Mouse (Mus musculus) hindbrain, postnatal 0 days (tissue): ENCODE measurements at regions not wholly inside any gene's neighbourhood (a gene's known extent, or its start where the extent isn't known, plus 50 kb on each side); places are given as distances from the start of the nearest gene placed in this dataset.

ENCODE experiments used
- ATAC-seq: fragments of 200-750 bp; cut with Nextera tagmentation; 2 replicates; pipeline ENCODE4 v1.8.0; 2017; ENCODE audit warnings: mild to moderate bottlenecking, moderate TSS enrichment, moderate library complexity
- DNase-seq: peaks from one replicate; pipeline ENCODE4 v3.0.0-alpha.2; 2015; ENCODE audit warnings: low spot score
- H3K27ac ChIP-seq: fragments of 300-500 bp; sonication (generic); 2 replicates; pipeline ENCODE4 v1.5.1; 2014; ENCODE audit warnings: mild to moderate bottlenecking
- H3K27me3 ChIP-seq: fragments of 300-500 bp; sonication (generic); 2 replicates; pipeline ENCODE4 v1.6.1; 2014; ENCODE audit warnings: low read length, mixed read lengths; ENCODE audit not compliant: insufficient read depth
- H3K36me3 ChIP-seq: fragments of 300-500 bp; sonication (generic); 2 replicates; pipeline ENCODE4 v1.6.1; 2014; ENCODE audit warnings: low read length, mixed read lengths; ENCODE audit not compliant: insufficient read depth
- H3K4me1 ChIP-seq: fragments of 300-500 bp; sonication (generic); 2 replicates; pipeline ENCODE4 v1.6.1; 2014; ENCODE audit warnings: antibody characterized with exemption, low read length, mixed read lengths; ENCODE audit not compliant: insufficient read depth
- H3K4me2 ChIP-seq: fragments of 300-500 bp; sonication (generic); 2 replicates; pipeline ENCODE4 v1.6.1; 2014; ENCODE audit warnings: low read depth, mild to moderate bottlenecking, low read length, moderate library complexity, mixed read lengths
- H3K4me3 ChIP-seq: fragments of 300-500 bp; sonication (generic); 2 replicates; pipeline ENCODE4 v1.5.1; 2014; ENCODE audit warnings: low read length
- H3K9ac ChIP-seq: fragments of 300-500 bp; sonication (generic); replicated peaks from 2 replicates; pipeline ENCODE4 v1.6.1; 2014; ENCODE audit warnings: mild to moderate bottlenecking, low read length, moderate library complexity, mixed read lengths
- H3K9me3 ChIP-seq: fragments of 300-500 bp; sonication (generic); 2 replicates; pipeline ENCODE4 v1.6.1; 2016; ENCODE audit warnings: low read length, mixed read lengths
- CTCF ChIP-seq: IDR thresholded peaks from 2 replicates; pipeline ENCODE4 v1.5.1; 2016; ENCODE audit warnings: antibody characterized with exemption, control low read depth, low read depth
- WGBS: fragments of 180-500 bp; shearing (Covaris S2); extraction: QIAGEN DNeasy Blood & Tissue Kit; methylation state at CpG from one replicate; pipeline ENCODE4 v1.1.7; 2014; 5-methylcytosine and 5-hydroxymethylcytosine counted together

DNA sequence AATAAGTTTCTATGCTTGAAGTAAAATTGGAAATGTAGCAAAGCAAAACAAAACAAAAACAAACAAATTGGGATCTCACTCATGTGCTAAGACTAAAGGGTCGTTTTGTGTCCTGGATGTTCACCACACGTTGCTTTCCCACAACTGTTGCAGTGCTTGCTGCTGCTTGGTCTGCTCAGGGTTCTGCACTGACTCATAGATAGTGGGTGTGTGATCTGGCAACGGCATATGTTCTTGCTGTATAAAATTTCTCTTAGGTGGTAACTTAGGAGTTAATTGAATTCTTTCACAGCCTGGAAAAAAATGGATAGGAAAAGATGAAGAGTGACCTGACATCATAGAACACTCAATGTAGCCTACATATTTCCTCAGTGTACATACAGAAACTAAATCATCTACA is 505.9 kb upstream of the Zeb2 start:
- whole genome bisulfite sequencing = 72% methylated on average over 3 of the region's 3 CpGs
- Histone ChIP-seq H3K9me3 (no peaks in the 10 kb centered on the region), H3K36me3 (no peaks in the 10 kb centered on the region), H3K27ac (no peak overlapping the region), H3K4me3 (no peak overlapping the region), H3K4me1 (no peaks in the 10 kb centered on the region), H3K9ac (no peak overlapping the region), H3K27me3 (no peaks in the 10 kb centered on the region), H3K4me2 (no peak overlapping the region)
- no peak for TF ChIP-seq CTCF
- DNase-seq (no peak), ATAC-seq (no peak)

DNA sequence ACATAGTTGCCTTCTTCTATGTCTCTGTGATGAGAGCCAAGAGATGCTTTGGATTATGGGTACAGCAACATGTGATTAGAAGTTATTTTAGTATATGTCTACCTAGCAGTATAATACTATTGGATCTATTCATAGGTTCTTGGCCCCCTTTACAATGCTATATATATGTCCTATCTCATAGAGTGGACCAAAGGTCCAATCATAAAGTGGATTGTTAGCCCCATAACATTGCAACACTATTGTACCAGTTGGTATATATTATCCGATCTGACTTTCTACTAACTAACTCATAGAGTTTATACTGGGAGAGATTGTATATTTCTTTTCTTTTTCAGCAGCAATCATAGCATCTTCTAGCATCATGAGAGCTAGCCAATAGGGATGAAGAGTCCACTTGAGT is 491.7 kb upstream of the Zeb2 start:
- no peak overlapping the region for H3K27ac ChIP-seq
- no peak for ATAC-seq
- no peaks in the 10 kb centered on the region for H3K4me1 ChIP-seq
- no peak for TF ChIP-seq CTCF
- WGBS = 98% methylated on average over 1 of the region's 1 CpGs
- no peaks in the 10 kb centered on the region for H3K27me3 ChIP-seq
- H3K9me3 ChIP-seq = no peaks in the 10 kb centered on the region
- DNase-seq = no peak
- H3K36me3 ChIP-seq = no peaks in the 10 kb centered on the region
- H3K4me2 ChIP-seq = no peak overlapping the region
- no peak overlapping the region for H3K9ac ChIP-seq
- H3K4me3 ChIP-seq = no peak overlapping the region

DNA sequence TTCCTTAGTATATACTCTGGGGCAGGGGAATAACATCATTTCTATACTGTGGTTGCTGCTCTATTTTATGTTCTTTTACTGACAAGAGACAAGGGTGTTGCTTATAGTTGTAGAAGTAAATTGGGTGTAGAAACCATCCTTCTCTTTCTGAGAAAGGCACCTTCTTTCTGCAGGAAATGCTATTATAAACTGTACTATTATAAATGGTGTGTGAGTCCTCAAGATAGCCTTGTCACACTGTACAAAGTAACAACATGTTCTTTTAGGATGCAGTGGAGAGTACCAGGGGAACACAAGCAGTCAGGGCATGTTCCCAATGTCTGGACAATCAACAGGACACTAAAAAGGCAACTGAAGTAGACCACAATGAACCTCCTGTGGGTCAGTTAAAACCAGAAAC is 490.2 kb upstream of the Zeb2 start:
- DNase-seq = no peak

DNA sequence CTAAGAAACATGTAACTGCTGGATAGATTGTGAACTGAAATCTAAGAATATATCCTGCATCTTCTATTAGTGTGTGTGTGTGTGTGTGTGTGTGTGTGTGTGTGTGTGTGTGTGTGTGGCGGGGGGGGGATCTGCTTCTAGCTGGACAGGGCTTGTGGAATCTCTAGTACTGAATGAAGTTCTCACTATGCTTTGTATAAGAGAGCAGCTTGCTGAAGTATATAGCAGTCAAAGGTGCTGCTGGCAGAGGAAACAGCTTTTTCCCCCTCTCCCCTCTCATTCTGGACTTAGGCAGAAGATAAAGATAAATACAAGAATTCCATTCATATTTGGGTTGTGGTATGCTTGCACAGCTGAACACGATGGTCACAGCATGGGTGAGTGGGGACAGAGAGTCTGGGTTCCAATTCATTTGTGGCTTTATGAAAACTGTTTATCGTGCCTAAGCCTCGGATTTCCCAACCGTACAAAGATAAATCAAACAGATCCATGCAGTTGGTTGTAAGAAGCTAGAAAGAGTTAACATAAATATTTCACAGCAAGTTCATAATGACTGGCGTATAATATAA is 484.2 kb upstream of the Zeb2 start:
- no peaks in the 10 kb centered on the region for H3K9me3 ChIP-seq
- H3K4me3 ChIP-seq = no peak overlapping the region
- no peak overlapping the region for H3K9ac ChIP-seq
- ATAC-seq (no peak), DNase-seq (no peak)
- no peaks in the 10 kb centered on the region for H3K4me1 ChIP-seq
- no peaks in the 10 kb centered on the region for H3K27me3 ChIP-seq
- no peak overlapping the region for H3K27ac ChIP-seq
- H3K4me2 ChIP-seq = no peak overlapping the region
- WGBS = 78% methylated on average over 6 of the region's 6 CpGs
- no peak for TF ChIP-seq CTCF
- H3K36me3 ChIP-seq = no peaks in the 10 kb centered on the region

More for the DNA sequence above, 490.2 kb upstream of the Zeb2 start:
- H3K27ac ChIP-seq = no peak overlapping the region
- no peak overlapping the region for H3K4me3 ChIP-seq
- H3K36me3 ChIP-seq = no peaks in the 10 kb centered on the region
- no peak overlapping the region for H3K4me2 ChIP-seq
- TF ChIP-seq CTCF = no peak
- no peak for ATAC-seq
- no peaks in the 10 kb centered on the region for H3K9me3 ChIP-seq
- H3K4me1 ChIP-seq = no peaks in the 10 kb centered on the region
- H3K9ac ChIP-seq = no peak overlapping the region
- no peaks in the 10 kb centered on the region for H3K27me3 ChIP-seq

DNA sequence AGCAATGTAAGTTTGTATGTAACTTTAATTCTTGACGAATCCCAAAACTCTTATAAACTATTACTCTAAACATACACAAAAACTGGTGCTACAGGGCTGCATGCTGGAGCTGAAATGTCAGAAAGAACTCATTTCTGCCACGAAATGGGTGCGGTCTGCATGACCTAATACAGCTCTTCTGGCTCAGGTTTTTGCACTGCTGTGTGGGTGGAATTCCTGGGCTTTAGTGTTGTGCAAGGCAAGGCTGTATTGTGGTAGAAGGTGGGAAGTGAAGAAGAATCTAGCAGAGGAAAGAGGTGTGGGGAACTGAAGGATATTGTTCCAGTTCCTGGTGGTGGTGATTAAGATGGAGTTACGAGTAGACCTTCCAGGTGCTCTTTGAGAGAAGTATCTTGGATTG is 476.6 kb upstream of the Zeb2 start:
- H3K9ac ChIP-seq = no peak overlapping the region
- H3K4me1 ChIP-seq = no peaks in the 10 kb centered on the region
- H3K4me3 ChIP-seq = no peak overlapping the region
- no peak for DNase-seq
- H3K27ac ChIP-seq = no peak overlapping the region
- no peak for ATAC-seq
- no peak for TF ChIP-seq CTCF
- no peaks in the 10 kb centered on the region for H3K36me3 ChIP-seq
- WGBS = 94% methylated on average over 4 of the region's 4 CpGs
- H3K4me2 ChIP-seq = no peak overlapping the region
- no peaks in the 10 kb centered on the region for H3K27me3 ChIP-seq
- no peaks in the 10 kb centered on the region for H3K9me3 ChIP-seq

DNA sequence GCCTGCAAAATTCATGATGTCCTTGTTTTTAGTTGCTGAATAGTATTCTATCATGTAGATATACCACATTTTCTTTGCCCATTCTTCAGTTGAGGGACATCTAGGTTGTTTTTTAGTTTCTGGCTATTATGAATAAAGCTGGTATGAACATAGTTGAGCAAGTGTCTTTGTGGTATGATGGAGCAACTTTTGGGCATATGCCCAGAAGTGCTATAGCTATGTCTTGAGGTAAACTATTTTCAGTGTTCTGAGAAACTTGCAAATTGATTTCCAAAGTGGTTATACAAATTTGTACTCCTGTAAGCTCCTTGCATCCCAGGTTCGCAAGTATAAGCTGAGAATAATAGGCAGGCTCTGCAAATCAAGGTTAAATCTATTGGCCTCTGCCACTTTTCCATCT is 473.8 kb upstream of the Zeb2 start:
- ATAC-seq (no peak), DNase-seq (no peak)
- no peak for TF ChIP-seq CTCF
- Histone ChIP-seq H3K9me3 (no peaks in the 10 kb centered on the region), H3K4me3 (no peak overlapping the region), H3K36me3 (no peaks in the 10 kb centered on the region), H3K4me1 (no peaks in the 10 kb centered on the region), H3K9ac (no peak overlapping the region), H3K27me3 (no peaks in the 10 kb centered on the region), H3K4me2 (no peak overlapping the region), H3K27ac (no peak overlapping the region)
- WGBS = 74% methylated on average over 1 of the region's 1 CpGs

DNA sequence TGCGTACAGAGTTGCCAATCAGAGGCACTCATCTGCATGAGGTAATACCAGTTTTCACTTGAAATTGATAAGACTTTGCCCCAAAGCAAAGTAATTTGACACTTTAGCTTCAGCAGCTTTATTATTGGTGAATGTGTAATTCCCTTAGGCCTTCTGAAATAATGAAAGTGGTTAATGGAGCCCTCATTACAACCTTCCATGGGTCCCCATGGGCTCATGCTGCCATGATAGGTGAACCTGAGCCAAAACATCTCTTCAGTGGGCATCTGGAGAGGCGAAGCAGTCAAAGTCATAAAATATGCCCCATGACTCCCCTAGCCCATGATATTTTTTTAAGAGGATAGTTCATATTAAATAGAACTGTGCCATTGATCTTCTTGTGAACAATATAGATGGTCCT is 471.1 kb upstream of the Zeb2 start:
- TF ChIP-seq CTCF = no peak
- no peak overlapping the region for H3K4me3 ChIP-seq
- H3K36me3 ChIP-seq = no peaks in the 10 kb centered on the region
- 71% methylated on average over 2 of the region's 2 CpGs for WGBS
- no peak overlapping the region for H3K9ac ChIP-seq
- no peak overlapping the region for H3K27ac ChIP-seq
- H3K4me2 ChIP-seq = no peak overlapping the region
- H3K4me1 ChIP-seq = no peaks in the 10 kb centered on the region
- ATAC-seq (no peak), DNase-seq (no peak)
- H3K9me3 ChIP-seq = no peaks in the 10 kb centered on the region
- no peaks in the 10 kb centered on the region for H3K27me3 ChIP-seq
